1 mouse cellular context compared by ENCODE assay signal in genomic region chr12:85215031-85215430, GRCm38 (mm10).
TF ChIP-seq lines count a peak whose summit lies in the region.

No protein-coding gene starts in this region.

TF ChIP-seq in C2C12, 6 proteins besides CTCF, POLR2A, EP300 and RAD21 (continued from another document):
- peak; percentile 6 for TF ChIP-seq MYOD1 (IDR thresholded peaks at IDR 0.05; ENCODE audit: control insufficient read depth, insufficient read length, low read depth)
